Mouse (Mus musculus) neural tube, embryonic 14.5 days (tissue): ENCODE data around the gene Ascl2. TPM values are rescaled to one million over a fixed set of nuclear protein-coding genes. Genes with fewer than 3 reads are reported as not detected.

Experiments
- ATAC-seq: fragments of 200-750 bp; cut with Nextera tagmentation; 2 replicates; pipeline ENCODE4 v1.8.0; 2017; ENCODE audit warnings: low read depth, mild to moderate bottlenecking, moderate TSS enrichment, moderate library complexity
- H3K27ac ChIP-seq: fragments of 300-500 bp; sonication (generic); 2 replicates; pipeline ENCODE4 v1.5.1; 2014; ENCODE audit warnings: low read depth, mild to moderate bottlenecking, control low read depth, low read length, moderate library complexity, mixed read lengths
- H3K27me3 ChIP-seq: fragments of 300-500 bp; sonication (generic); 2 replicates; pipeline ENCODE4 v1.6.1; 2014; ENCODE audit warnings: low read length; ENCODE audit not compliant: control insufficient read depth, insufficient read depth
- H3K36me3 ChIP-seq: fragments of 300-500 bp; sonication (generic); 2 replicates; pipeline ENCODE4 v1.6.1; 2014; ENCODE audit warnings: low read length, mixed read lengths; ENCODE audit not compliant: control insufficient read depth, insufficient read depth
- H3K4me1 ChIP-seq: fragments of 300-500 bp; sonication (generic); 2 replicates; pipeline ENCODE4 v1.6.1; 2014; ENCODE audit warnings: low read length; ENCODE audit not compliant: control insufficient read depth, insufficient read depth
- H3K4me2 ChIP-seq: fragments of 300-500 bp; sonication (generic); 2 replicates; pipeline ENCODE4 v1.6.1; 2014; ENCODE audit warnings: mild to moderate bottlenecking, low read depth, low read length, control low read depth
- H3K4me3 ChIP-seq: fragments of 300-500 bp; sonication (generic); 2 replicates; pipeline ENCODE4 v1.5.1; 2014; ENCODE audit warnings: low read depth, low read length, control low read depth, mixed read lengths
- H3K9ac ChIP-seq: fragments of 300-500 bp; sonication (generic); replicated peaks from 2 replicates; pipeline ENCODE4 v1.6.1; 2014; ENCODE audit warnings: low read depth, mild to moderate bottlenecking, control low read depth, low read length, mixed read lengths
- H3K9me3 ChIP-seq: fragments of 300-500 bp; sonication (generic); 2 replicates; pipeline ENCODE4 v1.6.1; 2016; ENCODE audit warnings: low read length; ENCODE audit not compliant: control insufficient read depth
- WGBS: fragments of 180-500 bp; shearing (Covaris S2); extraction: QIAGEN DNeasy Blood & Tissue Kit; methylation state at CpG from one replicate; pipeline ENCODE4 v1.1.7; 2014; 5-methylcytosine and 5-hydroxymethylcytosine counted together
- polyA plus RNA-seq: library from polyadenylated mRNA; unstranded; fragments of >200 nt; fragmentation: Nextera tagmentation; extraction: Ambion mirVana; gene quantifications from 2 replicates; pipeline ENCODE4 v1.2.1, GENCODE M21; 2014

The Ascl2 gene
- polyA plus RNA-seq, 1 experiment from 2014 or later = 0.46 TPM

DNA sequence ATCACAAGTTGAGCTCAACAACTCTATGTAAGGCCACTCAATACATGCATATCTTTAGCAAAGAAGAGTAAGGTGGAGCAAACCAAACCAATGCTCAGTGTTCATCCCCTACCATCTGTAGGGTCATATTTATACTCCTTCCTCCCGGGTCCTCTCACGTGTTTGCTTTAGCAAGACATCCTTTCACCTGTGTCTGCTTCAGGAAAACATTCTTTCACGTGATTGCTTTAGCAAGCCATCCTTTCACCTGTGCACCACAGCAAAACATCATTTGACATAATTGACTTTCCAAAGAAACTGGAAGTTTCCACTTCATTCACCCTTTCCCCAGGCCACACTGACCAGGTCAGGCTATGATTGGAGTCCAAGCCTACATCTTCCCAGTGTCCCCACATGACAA lies 38.0 kb downstream of the Ascl2 start, which contains the start of gene Th:
TSS of gene Th (minus strand) at position 101 of the 400 bp plus-strand sequence.
- ATAC-seq = no peak
- WGBS = 84% methylated on average over 3 of the region's 3 CpGs
- H3K27ac ChIP-seq = no peak within 1 kb of the TSS
- H3K4me1 ChIP-seq = no peaks in the 10 kb centered on the region
- no peak within 1 kb of the TSS for H3K4me2 ChIP-seq
- no peak within 1 kb of the TSS for H3K4me3 ChIP-seq
- no peaks in the 10 kb centered on the region for H3K36me3 ChIP-seq
- H3K9ac ChIP-seq = no peak within 1 kb of the TSS
- H3K9me3 ChIP-seq = no peaks in the 10 kb centered on the region
- H3K27me3 ChIP-seq = no peaks in the 10 kb centered on the region

DNA sequence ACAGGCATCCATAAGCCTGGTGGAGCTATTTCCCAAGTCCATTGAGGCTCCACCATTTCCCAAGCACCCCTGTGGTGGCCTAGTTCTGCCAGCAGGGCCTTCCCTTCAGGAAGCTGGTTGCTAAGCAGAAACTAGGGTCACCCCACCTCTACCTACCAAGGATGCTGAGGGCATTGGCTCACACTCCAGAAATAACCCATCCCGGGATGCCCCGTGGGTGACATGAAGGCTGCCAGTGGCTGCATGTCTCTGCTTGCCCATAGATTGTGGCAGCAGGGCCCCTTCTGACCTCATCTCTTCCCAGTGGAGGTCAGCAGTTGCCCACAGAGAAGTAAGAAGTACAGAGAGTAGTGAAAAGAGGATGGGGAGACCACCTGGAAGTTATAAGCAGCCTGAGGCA lies 39.5 kb downstream of the Ascl2 start:
- no peak for ATAC-seq
- H3K4me2 ChIP-seq = no peak overlapping the region
- no peaks in the 10 kb centered on the region for H3K27me3 ChIP-seq
- no peak overlapping the region for H3K9ac ChIP-seq
- H3K4me3 ChIP-seq = no peak overlapping the region
- WGBS = 90% methylated on average over 2 of the region's 2 CpGs
- H3K36me3 ChIP-seq = no peaks in the 10 kb centered on the region
- no peaks in the 10 kb centered on the region for H3K4me1 ChIP-seq
- H3K9me3 ChIP-seq = no peaks in the 10 kb centered on the region
- no peak overlapping the region for H3K27ac ChIP-seq

DNA sequence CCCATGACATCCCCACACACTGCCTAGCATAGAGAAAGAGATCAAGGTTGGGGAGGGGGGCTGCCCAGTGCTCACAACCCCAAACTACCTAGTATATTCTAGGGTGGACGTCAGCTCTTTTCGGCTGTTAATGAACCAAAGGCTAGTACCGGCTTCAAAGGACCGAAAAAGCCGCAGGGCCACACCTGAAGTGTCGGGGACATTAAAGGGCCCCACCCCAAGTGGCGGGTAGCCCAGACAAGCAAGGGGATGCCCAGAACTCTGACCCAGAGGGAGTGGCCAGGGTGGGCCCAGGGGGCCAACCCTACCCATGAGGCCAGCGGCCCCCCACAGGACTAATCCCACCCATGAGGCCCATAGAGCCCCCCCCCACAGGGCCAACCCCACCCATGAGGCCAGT lies 41.8 kb downstream of the Ascl2 start:
- Histone ChIP-seq H3K9ac (no peak overlapping the region), H3K27me3 (no peaks in the 10 kb centered on the region), H3K4me3 (no peak overlapping the region), H3K36me3 (no peaks in the 10 kb centered on the region), H3K9me3 (no peaks in the 10 kb centered on the region), H3K27ac (no peak overlapping the region), H3K4me1 (no peaks in the 10 kb centered on the region), H3K4me2 (no peak overlapping the region)
- 85% methylated on average over 8 of the region's 8 CpGs for WGBS
- no peak for ATAC-seq

DNA sequence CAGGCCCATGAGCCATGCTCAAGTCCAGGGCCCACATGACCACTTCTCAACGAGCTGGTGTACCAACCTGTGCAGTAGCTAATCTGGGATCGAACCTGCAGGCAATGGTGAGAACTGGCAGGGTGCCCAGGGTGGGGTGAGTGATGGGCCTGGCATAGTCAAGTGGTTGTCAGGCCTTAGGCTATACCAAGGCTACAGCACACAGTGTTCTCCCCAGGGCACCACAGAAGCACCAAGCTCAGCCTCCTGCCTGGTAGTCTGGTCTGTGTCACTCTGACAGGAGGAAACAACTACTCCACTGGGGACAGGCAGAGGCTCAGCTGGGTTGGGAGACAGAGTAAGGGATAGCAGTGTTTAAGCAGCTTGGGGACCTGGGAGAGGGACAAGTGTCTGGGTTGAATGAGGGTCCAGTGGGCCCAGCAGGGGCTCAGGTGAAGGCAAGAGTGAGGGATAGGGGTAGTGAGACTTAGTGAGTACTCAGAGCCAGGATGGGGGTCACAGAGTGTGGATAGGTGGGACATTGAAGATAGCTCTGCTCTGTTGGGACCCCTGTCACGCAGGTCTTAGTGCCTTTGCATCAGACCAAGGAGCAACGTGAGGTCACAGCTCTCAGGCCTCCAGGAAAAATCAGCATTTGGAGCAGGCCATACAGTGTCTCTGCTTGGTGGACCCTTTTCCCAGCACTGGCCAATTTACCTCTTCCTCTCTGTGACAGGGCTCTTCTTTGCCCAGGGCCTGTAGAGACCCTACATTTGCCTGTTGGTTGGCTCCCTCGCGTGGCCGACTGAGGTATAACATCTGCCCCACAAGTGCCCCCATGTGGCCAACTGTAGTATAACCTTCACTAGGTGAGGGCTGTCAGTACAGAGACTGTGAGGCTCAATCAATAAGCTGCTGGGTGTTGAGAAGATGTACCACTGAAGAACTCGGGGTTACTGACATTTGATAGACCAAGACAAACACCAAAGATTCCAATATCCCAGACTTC lies 50.1 kb downstream of the Ascl2 start:
- Histone ChIP-seq H3K4me2 (no peak overlapping the region), H3K27ac (no peak overlapping the region), H3K9me3 (no peaks in the 10 kb centered on the region), H3K4me3 (no peak overlapping the region), H3K27me3 (no peaks in the 10 kb centered on the region), H3K4me1 (0 out of 2 replicates have a peak, but pooled peaks cover 3% of the 10 kb centered on the region), H3K36me3 (no peaks in the 10 kb centered on the region), H3K9ac (no peak overlapping the region)
- ATAC-seq = peak; percentile 87
- 29% methylated on average over 8 of the region's 8 CpGs for WGBS

DNA sequence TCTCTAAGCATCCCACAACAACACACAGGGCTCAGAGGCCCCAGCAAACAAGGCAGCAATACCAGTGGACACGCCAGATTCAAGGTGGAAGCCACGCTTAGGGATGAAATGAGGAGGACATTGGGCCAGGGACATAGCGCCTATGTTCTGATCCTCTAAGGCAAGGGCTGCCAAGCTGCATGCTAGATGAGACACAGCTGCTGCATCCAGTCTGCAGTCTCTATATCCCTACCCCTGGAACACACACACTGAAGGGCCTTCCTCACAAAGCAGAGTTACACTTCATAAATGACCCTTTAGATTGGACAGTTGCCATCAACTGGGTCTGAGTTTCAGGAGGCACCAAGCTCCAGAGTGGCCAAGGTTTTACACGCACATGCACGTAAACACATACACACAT lies 51.4 kb downstream of the Ascl2 start:
- Histone ChIP-seq H3K9me3 (no peaks in the 10 kb centered on the region), H3K27ac (no peak overlapping the region), H3K4me1 (0 out of 2 replicates have a peak, but pooled peaks cover 3% of the 10 kb centered on the region), H3K9ac (no peak overlapping the region), H3K4me3 (no peak overlapping the region), H3K36me3 (no peaks in the 10 kb centered on the region), H3K4me2 (no peak overlapping the region), H3K27me3 (no peaks in the 10 kb centered on the region)
- no peak for ATAC-seq
- WGBS = 85% methylated on average over 5 of the region's 5 CpGs

Other genes starting within 250 kb of the Ascl2 start
- gene Ins2, start 225.9 kb downstream of the Ascl2 start, polyA plus RNA-seq = not detected in 2 replicates
- gene Th, start 38.1 kb downstream of the Ascl2 start, polyA plus RNA-seq = 1.7 and 27.3 TPM in 2 replicates
- 0.62 and 0.85 TPM in 2 replicates for gene Tspan32, start 35.8 kb upstream of the Ascl2 start, polyA plus RNA-seq
- gene Cd81, start 83.5 kb upstream of the Ascl2 start, polyA plus RNA-seq = 456 and 461 TPM in 2 replicates
- 51.5 and 71.8 TPM in 2 replicates for gene Tssc4, start 100.0 kb upstream of the Ascl2 start, polyA plus RNA-seq
- 1.6 and 2.1 TPM in 2 replicates for gene Trpm5, start 125.4 kb upstream of the Ascl2 start, polyA plus RNA-seq
- 1.8 and 2.4 TPM in 2 replicates for gene Kcnq1, start 137.1 kb upstream of the Ascl2 start, polyA plus RNA-seq